ENCODE assay signal across 8 mouse cellular contexts in genomic region chr1:181552533-181553410, GRCm38 (mm10). TPM values are rescaled to one million over a fixed set of nuclear protein-coding genes. Genes with fewer than 3 reads are reported as not detected.
A peak's percentile ranks its signal among the peaks of the same experiment; 100 is the strongest.
DNase-seq lines count a peak whose midpoint lies in the region; ATAC-seq lines count a peak whose summit lies in the region.
"Had no signal": no experiment of that assay in that cellular context is flagged by ENCODE, and none has a peak within 500 bp of the region (broad histone marks: within the 10 kb centered on the region; RNA-seq: fewer than 3 reads in every experiment).

No protein-coding gene starts in this region.

- H3K27ac ChIP-seq in neural tube, embryonic 14.5 days (ENCODE audit: low read depth, low read length) = no peak overlapping the region
- H3K27ac ChIP-seq: macrophage had no signal

- H3K9ac ChIP-seq in neural tube, embryonic 14.5 days (replicated peaks; ENCODE audit: low read depth, low read length) = no peak overlapping the region

- no peak overlapping the region for H3K4me2 ChIP-seq in neural tube, embryonic 14.5 days (ENCODE audit: low read depth, low read length)

- no peak overlapping the region for H3K4me3 ChIP-seq in neural tube, embryonic 14.5 days (ENCODE audit: low read depth, low read length)

- ATAC-seq in cerebellum, adult (ENCODE audit: insufficient number of reproducible peaks, low FRiP score, low TSS enrichment) = peak; percentile 87
- peak; percentile 90 for ATAC-seq in granulocyte monocyte progenitor cell, adult 5-6 weeks (replicated peaks; ENCODE audit: poor library complexity, severe bottlenecking)
- peak; percentile 79; the same call in 1 of the 2 replicates for ATAC-seq in neural tube, embryonic 14.5 days (ENCODE audit: low read depth)

- no peaks in the 10 kb centered on the region for H3K27me3 ChIP-seq in neural tube, embryonic 14.5 days (ENCODE audit: control insufficient read depth, insufficient read depth, low read length)

- 30% methylated on average over 10 of the region's 10 CpGs for WGBS in neural tube, embryonic 14.5 days

- no peaks in the 10 kb centered on the region for H3K36me3 ChIP-seq in neural tube, embryonic 14.5 days (ENCODE audit: control insufficient read depth, insufficient read depth, low read length)

- H3K9me3 ChIP-seq in neural tube, embryonic 14.5 days (ENCODE audit: control insufficient read depth, low read length) = no peaks in the 10 kb centered on the region

- H3K4me1 ChIP-seq in neural tube, embryonic 14.5 days (ENCODE audit: control insufficient read depth, insufficient read depth, low read length) = 0 out of 2 replicates have a peak, but pooled peaks cover 5% of the 10 kb centered on the region

- DNase-seq in left cerebral cortex, adult 18-20 months (ENCODE audit: low spot score in 2 of 2) = peak; percentile 37 to 51
- DNase-seq in left cerebral cortex, adult 11 months (ENCODE audit: low spot score) = no peak
- DNase-seq in T-cell, adult 2 months (ENCODE audit: low spot score) = no peak
- DNase-seq in ovary, postnatal 14 days (ENCODE audit: low spot score) = no peak

RNA-seq across cellular contexts. Expression of gene Dnah14, which starts 23.6 kb away (rescaled TPM):
- 1 to 10 TPM; 1.1 to 1.9 TPM for total RNA-seq in left cerebral cortex, adult 18-20 months (2021)
- not detected in 2 replicates for total RNA-seq in granulocyte monocyte progenitor cell, adult 5-6 weeks (2014; fragmentation: Nextera tagmentation)
- total RNA-seq in granulocyte monocyte progenitor cell, adult 5-6 weeks (2017) = 0.93 and 1.8 TPM in 2 replicates
- polyA plus RNA-seq in neural tube, embryonic 14.5 days (2014; fragmentation: Nextera tagmentation; extraction: Ambion mirVana) = 0.61 and 0.94 TPM in 2 replicates
- polyA plus RNA-seq: macrophage had no signal

RNA-seq across cellular contexts. Expression of gene Ccdc121, which starts 41.5 kb away (rescaled TPM):
- total RNA-seq in left cerebral cortex, adult 18-20 months (2021) = under 1 TPM; 0.33 to 0.49 TPM
- total RNA-seq in granulocyte monocyte progenitor cell, adult 5-6 weeks (2014; fragmentation: Nextera tagmentation) = not detected in 2 replicates
- total RNA-seq in granulocyte monocyte progenitor cell, adult 5-6 weeks (2017) = not detected in 2 replicates
- polyA plus RNA-seq in neural tube, embryonic 14.5 days (2014; fragmentation: Nextera tagmentation; extraction: Ambion mirVana) = not detected in 2 replicates
- polyA plus RNA-seq: macrophage had no signal

Comparison
In these comparisons a context has a peak if more than half of its experiments do, and no peak if none do; other contexts are left out.
1. DNase-seq: peak in left cerebral cortex, adult 18-20 months (2 of 2); none in left cerebral cortex, adult 11 months (single experiment), T-cell, adult 2 months (single experiment) and ovary, postnatal 14 days (single experiment).
2. Peak in every context shown above with its lines, with median percentiles within 50 percentile points of each other: ATAC-seq.